Mouse (Mus musculus): ENCODE measurements around the gene Kncn.
A peak's percentile ranks its signal among the peaks of the same experiment; 100 is the strongest.

The Kncn gene

DNA sequence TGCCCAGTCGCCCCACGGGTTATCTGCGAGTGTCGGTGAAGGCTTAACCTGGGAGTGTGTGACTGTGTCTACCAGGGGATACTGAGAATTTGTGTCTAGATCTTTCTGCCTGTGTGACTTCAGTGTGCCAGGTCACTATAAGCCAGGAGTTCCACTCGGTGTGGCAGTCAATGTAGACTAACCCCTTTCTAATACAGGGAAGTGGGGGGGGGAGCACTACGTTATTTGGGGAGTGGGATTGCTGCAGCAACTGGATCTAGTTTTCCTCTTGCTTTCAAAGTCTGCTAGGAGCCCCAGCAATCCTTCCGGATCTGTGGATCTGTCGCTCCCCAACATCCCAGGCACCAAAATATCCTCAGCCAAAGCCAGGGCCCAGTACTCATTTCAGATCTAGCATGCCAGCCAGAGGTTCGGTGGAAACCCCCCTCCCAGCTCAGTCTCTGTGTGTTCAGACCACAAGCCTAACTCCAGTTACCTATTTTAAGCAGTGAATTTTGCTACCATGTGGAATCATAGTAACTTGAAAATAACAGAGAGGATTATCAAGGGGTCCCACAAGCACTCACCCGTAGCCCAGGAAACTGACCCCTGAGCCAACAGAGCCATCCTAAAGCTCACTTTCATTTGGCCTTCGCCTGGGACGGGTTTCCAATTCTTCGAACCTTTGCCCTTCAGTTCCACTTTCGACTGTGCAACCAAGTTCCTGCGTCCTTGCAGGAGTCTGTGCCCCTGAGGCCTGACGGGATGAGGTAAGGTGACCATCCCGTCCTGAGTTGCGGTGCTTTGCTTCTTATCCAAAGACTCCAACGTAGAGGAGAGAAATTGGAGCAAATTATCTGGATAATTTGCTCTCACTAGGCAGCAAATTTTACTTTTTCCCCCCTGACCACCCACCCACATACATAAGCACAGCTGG is 53.1 kb downstream of the Kncn start:
- no peak for DNase-seq (ENCODE audit: low spot score in 2 of 2)

DNA sequence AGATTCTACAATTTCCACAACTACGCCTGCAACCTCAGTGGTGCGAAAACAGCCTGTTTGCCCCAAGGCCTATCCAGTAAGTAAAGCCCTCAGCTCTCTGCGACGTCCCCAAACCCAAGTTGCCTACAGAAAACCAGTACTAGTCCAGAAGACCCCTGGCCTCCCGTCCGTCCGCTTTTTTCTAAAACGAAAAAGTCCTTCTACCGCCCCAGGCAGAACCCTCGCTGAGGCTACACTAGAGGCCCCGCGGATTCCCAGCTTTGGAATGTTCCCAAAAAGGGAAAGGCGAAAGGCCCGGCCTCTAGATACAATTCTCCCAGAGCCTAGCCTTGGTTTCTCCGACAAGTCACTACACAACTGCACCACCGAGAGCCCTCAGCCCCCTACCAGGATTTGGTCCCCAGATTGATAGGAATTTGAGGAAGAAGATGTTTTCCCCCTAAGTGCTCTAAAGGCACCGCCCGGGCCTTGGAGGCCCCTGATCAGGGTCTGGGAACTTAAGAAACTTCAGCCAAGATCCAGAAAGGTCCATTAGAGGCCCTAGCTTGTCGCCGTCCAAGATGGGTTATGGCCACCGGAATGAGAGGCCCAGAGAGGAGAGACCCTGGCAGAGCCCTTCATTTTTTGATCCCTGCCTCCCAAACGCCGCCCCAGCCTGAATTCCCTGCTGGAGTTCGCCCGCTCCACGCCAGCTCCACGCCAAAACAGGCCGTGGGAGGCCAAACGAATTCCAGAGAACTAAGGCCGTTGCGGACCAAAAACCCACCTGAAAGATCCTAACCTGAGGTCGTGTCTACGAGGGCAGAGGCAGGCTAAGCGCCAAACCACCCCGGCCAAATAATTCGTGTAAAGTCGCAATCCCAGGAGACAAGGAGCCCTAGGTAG is 54.3 kb downstream of the Kncn start:
- DNase-seq (ENCODE audit: low spot score in 2 of 2): peak in 1 of 2 experiments; percentile 45

Measured in frontal cortex, postnatal 14 days (tissue).